Mouse (Mus musculus) kidney, postnatal 0 days (tissue): ENCODE data around the gene Ephb1. TPM values are rescaled to one million over a fixed set of nuclear protein-coding genes. Genes with fewer than 3 reads are reported as not detected.

Source experiments
- ATAC-seq: fragments of 200-750 bp; cut with Nextera tagmentation; replicated peaks from 2 replicates; pipeline ENCODE4 v1.8.0; 2017; ENCODE audit warnings: low read depth, moderate number of reproducible peaks, moderate TSS enrichment, moderate library complexity; ENCODE audit not compliant: low FRiP score
- DNase-seq: peaks from one replicate; pipeline ENCODE4 v3.0.0-alpha.2; 2016; ENCODE audit warnings: low spot score
- H3K27ac ChIP-seq: fragments of 300-500 bp; sonication (generic); 2 replicates; pipeline ENCODE4 v1.5.1; 2014; ENCODE audit warnings: mild to moderate bottlenecking
- H3K27me3 ChIP-seq: fragments of 300-500 bp; sonication (generic); 2 replicates; pipeline ENCODE4 v1.6.1; 2014; ENCODE audit warnings: low read length, mixed read lengths; ENCODE audit not compliant: insufficient read depth
- H3K36me3 ChIP-seq: fragments of 300-500 bp; sonication (generic); 2 replicates; pipeline ENCODE4 v1.6.1; 2014; ENCODE audit warnings: low read length, mixed read lengths; ENCODE audit not compliant: insufficient read depth
- H3K4me1 ChIP-seq: fragments of 300-500 bp; sonication (generic); replicated peaks from 2 replicates; pipeline ENCODE4 v1.6.1; 2014; ENCODE audit warnings: antibody characterized with exemption, low read length, mixed read lengths; ENCODE audit not compliant: insufficient read depth
- H3K4me2 ChIP-seq: fragments of 300-500 bp; sonication (generic); 2 replicates; pipeline ENCODE4 v1.6.1; 2014; ENCODE audit warnings: mild to moderate bottlenecking, low read length, moderate library complexity, mixed read lengths
- H3K4me3 ChIP-seq: fragments of 300-500 bp; sonication (generic); replicated peaks from 2 replicates; pipeline ENCODE4 v1.5.1; 2014; ENCODE audit warnings: low read depth, low read length
- H3K9ac ChIP-seq: fragments of 300-500 bp; sonication (generic); 2 replicates; pipeline ENCODE4 v1.6.1; 2014; ENCODE audit warnings: low read depth, low read length
- H3K9me3 ChIP-seq: fragments of 300-500 bp; sonication (generic); replicated peaks from 2 replicates; pipeline ENCODE4 v1.6.1; 2016; ENCODE audit warnings: low read length, inconsistent platforms, mixed read lengths
- CTCF ChIP-seq: IDR thresholded peaks from 2 replicates; pipeline ENCODE4 v1.5.1; 2016; ENCODE audit warnings: antibody characterized with exemption, low read depth, mild to moderate bottlenecking, moderate library complexity
- WGBS: fragments of 180-500 bp; shearing (Covaris S2); extraction: QIAGEN DNeasy Blood & Tissue Kit; methylation state at CpG from one replicate; pipeline ENCODE4 v1.1.7; 2014; 5-methylcytosine and 5-hydroxymethylcytosine counted together
- polyA plus RNA-seq: library from polyadenylated mRNA; unstranded; fragments of >200 nt; fragmentation: Nextera tagmentation; extraction: Ambion mirVana; gene quantifications from 2 replicates; pipeline ENCODE4 v1.2.1, GENCODE M21; 2015

The Ephb1 gene
- polyA plus RNA-seq, 1 experiment from 2014 or later, result 4.2 TPM

DNA sequence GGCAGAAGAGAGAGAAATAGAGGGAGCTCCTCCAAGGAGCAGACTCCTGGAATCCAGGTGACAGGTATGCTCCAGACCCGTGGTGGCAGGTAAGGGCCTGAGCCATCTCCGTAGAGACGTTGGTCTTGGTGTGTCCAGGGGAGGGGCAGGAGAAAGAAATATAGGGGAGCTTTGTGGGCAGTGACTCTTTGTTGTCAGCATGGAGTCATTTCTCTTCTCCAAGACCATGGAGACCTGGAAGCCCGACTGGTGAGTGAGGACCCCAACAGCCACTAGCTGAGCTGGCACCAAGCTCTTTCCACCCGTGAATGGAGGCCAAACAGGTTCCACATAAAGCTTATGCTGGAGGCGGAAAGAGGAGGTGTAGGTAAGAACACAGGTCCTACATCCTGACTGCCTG lies 4.4 kb downstream of the Ephb1 start:
- Histone ChIP-seq H3K27me3 (peaks cover 41% of the 10 kb centered on the region), H3K4me2 (no peak overlapping the region), H3K4me3 (no peak overlapping the region), H3K4me1 (0 out of 2 replicates have a peak, but pooled peaks cover 5% of the 10 kb centered on the region), H3K9ac (no peak overlapping the region), H3K27ac (no peak overlapping the region), H3K36me3 (no peaks in the 10 kb centered on the region), H3K9me3 (no peaks in the 10 kb centered on the region)
- no peak for TF ChIP-seq CTCF
- DNase-seq (no peak), ATAC-seq (no peak)
- WGBS, result 79% methylated on average over 6 of the region's 6 CpGs

DNA sequence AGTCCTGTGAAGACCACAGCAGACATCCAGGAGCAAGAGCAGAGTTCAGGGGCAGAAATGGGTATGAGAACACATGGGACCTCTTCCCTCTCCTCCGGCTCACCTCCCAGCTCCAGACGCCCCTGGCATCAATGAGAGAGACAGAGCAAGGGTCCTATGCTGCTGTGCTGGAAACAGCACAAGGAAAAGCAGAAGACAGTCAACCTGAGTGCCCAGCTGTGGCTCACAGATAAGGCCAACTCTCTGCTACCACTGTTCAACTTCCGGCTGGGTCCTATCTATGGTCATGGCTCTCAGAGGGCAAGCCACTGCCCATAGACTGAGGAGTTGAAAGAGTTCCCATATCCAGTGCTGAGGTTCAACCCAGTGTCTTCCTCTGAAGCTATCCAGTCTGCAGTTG lies 7.7 kb downstream of the Ephb1 start:
- WGBS, result 87% methylated on average over 3 of the region's 3 CpGs
- TF ChIP-seq CTCF, result no peak

GRCm38 (mm10) chr9:102345474-102345873 lies 9.0 kb downstream of the Ephb1 start:
- Histone ChIP-seq H3K36me3 (no peaks in the 10 kb centered on the region), H3K9ac (no peak overlapping the region), H3K9me3 (no peaks in the 10 kb centered on the region), H3K4me2 (no peak overlapping the region), H3K27me3 (peaks cover 7% of the 10 kb centered on the region), H3K4me3 (no peak overlapping the region), H3K4me1 (no peaks in the 10 kb centered on the region), H3K27ac (no peak overlapping the region)
- TF ChIP-seq CTCF, result no peak
- WGBS, result 73% methylated on average over 6 of the region's 6 CpGs
- ATAC-seq (no peak), DNase-seq (no peak)

More for the DNA sequence above, 7.7 kb downstream of the Ephb1 start:
- no peak for ATAC-seq
- no peaks in the 10 kb centered on the region for H3K36me3 ChIP-seq
- no peak overlapping the region for H3K9ac ChIP-seq
- DNase-seq, result no peak
- peaks cover 15% of the 10 kb centered on the region for H3K27me3 ChIP-seq
- H3K4me3 ChIP-seq, result no peak overlapping the region
- no peaks in the 10 kb centered on the region for H3K9me3 ChIP-seq
- no peaks in the 10 kb centered on the region for H3K4me1 ChIP-seq
- no peak overlapping the region for H3K4me2 ChIP-seq
- H3K27ac ChIP-seq, result no peak overlapping the region

- Histone ChIP-seq H3K4me1 (no peaks in the 10 kb centered on the region), H3K4me2 (no peak overlapping the region), H3K9ac (no peak overlapping the region), H3K27me3 (peaks cover 7% of the 10 kb centered on the region; the same call in 1 of the 2 replicates), H3K9me3 (no peaks in the 10 kb centered on the region), H3K4me3 (no peak overlapping the region), H3K36me3 (no peaks in the 10 kb centered on the region), H3K27ac (no peak overlapping the region)
- DNase-seq (no peak), ATAC-seq (no peak)
- TF ChIP-seq CTCF, result no peak
- 81% methylated on average over 9 of the region's 9 CpGs for WGBS
These were observed 9.4 kb downstream of the Ephb1 start for GRCm38 (mm10) chr9:102345047-102345446.

GRCm38 (mm10) chr9:102344086-102344930 lies 10.2 kb downstream of the Ephb1 start:
- DNase-seq (no peak), ATAC-seq (no peak)
- H3K4me3 ChIP-seq, result no peak overlapping the region
- H3K9me3 ChIP-seq, result no peaks in the 10 kb centered on the region
- no peaks in the 10 kb centered on the region for H3K4me1 ChIP-seq
- H3K4me2 ChIP-seq, result no peak overlapping the region
- no peak for TF ChIP-seq CTCF
- no peak overlapping the region for H3K9ac ChIP-seq
- H3K27ac ChIP-seq, result no peak overlapping the region
- no peaks in the 10 kb centered on the region for H3K36me3 ChIP-seq
- peaks cover 7% of the 10 kb centered on the region; the same call in 1 of the 2 replicates for H3K27me3 ChIP-seq
- 84% methylated on average over 10 of the region's 10 CpGs for WGBS

DNA sequence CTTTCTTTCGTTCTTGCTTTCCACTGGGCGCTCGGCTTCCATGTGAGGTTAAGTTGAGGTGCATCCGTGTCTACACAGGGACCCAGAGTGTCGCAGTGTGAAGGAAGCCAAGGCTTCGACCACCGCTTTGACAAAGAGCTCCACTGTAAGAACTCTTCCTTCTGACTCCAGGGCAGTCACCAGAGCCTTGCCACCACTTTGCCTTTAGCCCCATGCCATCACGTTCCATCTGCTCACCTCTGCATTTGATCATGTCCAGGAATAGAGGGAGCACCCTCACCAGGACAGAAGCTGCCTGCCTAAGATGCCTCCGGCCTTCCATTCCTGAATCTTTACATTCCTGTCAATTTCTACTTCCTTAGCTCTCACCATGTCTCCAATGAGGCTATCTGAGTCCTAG lies 11.4 kb downstream of the Ephb1 start:
- DNase-seq, result no peak

More for the DNA sequence above, 11.4 kb downstream of the Ephb1 start:
- H3K27ac ChIP-seq, result no peak overlapping the region
- no peaks in the 10 kb centered on the region for H3K4me1 ChIP-seq
- no peak overlapping the region for H3K9ac ChIP-seq
- no peak overlapping the region for H3K4me3 ChIP-seq
- 91% methylated on average over 9 of the region's 9 CpGs for WGBS
- TF ChIP-seq CTCF, result no peak
- no peak overlapping the region for H3K4me2 ChIP-seq
- ATAC-seq, result no peak
- no peaks in the 10 kb centered on the region for H3K36me3 ChIP-seq
- H3K9me3 ChIP-seq, result no peaks in the 10 kb centered on the region
- 0 out of 2 replicates have a peak, but pooled peaks cover 2% of the 10 kb centered on the region for H3K27me3 ChIP-seq
